Mouse (Mus musculus): ENCODE results near the gene Tunar.

DNA sequence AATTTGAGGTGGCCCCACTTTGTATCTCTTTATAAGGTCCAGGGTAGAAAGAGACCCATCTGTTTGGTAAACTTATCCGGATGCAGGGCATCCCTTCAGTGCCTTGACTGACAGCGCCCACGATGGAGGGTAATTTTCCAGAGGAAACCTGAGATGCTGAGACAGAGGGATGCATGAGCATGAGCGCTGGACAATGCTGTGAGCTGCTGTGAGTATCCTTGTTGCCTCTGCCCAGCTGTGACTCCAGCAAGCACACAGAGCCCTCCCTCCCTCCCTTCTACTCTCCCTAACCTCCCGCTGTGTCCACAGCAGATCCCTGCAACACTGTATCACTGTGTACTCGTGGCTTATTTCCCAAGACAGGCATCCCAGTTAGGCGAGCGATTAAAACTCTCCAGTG, 40.9 kb downstream of the Tunar start:
- TF ChIP-seq SRF (IDR thresholded peaks at IDR 0.05; ENCODE audit: control insufficient read depth, insufficient read length, low read depth) (no peak), POLR2A (IDR thresholded peaks at IDR 0.05; ENCODE audit: insufficient read length, low read depth) (no peak), E2F4 (IDR thresholded peaks at IDR 0.05; ENCODE audit: insufficient read depth) (no peak), MAX (IDR thresholded peaks at IDR 0.05; ENCODE audit: low read depth) (no peak), MYOD1 (IDR thresholded peaks at IDR 0.05; ENCODE audit: control insufficient read depth in 1 of 3, insufficient read length in 2 of 3, low read depth in 2 of 3) (no peak), USF1 (IDR thresholded peaks at IDR 0.05; ENCODE audit: low read depth) (no peak), MYOG (IDR thresholded peaks at IDR 0.05; ENCODE audit: control insufficient read depth in 1 of 3, insufficient read depth in 1 of 3, insufficient read length in 2 of 3, low read depth in 2 of 3) (no peak), CEBPB (IDR thresholded peaks at IDR 0.05; ENCODE audit: insufficient read depth, poor library complexity, severe bottlenecking) (no peak), TCF12 (IDR thresholded peaks at IDR 0.05; ENCODE audit: insufficient read depth, poor library complexity, severe bottlenecking) (no peak), TCF3 (IDR thresholded peaks at IDR 0.05; ENCODE audit: insufficient read length, low read depth) (no peak), POLR2AphosphoS2 (IDR thresholded peaks at IDR 0.05; ENCODE audit: insufficient read length, low read depth) (no peak), REST (IDR thresholded peaks at IDR 0.05; ENCODE audit: insufficient read depth, insufficient read length) (no peak)
